Mouse (Mus musculus) heart, embryonic 14.5 days (tissue): Measurements from ENCODE around the gene 2410002F23Rik. TPM values are rescaled to one million over a fixed set of nuclear protein-coding genes. Genes with fewer than 3 reads are reported as not detected.
"Not testable (repeated sequence)": the region's sequence is repeated elsewhere in the genome, so short reads cannot be mapped to it uniquely, and the experiment has no call there.

Source experiments
- ATAC-seq: fragments of 200-750 bp; cut with Nextera tagmentation; 2 replicates; pipeline ENCODE4 v1.8.0; 2017; ENCODE audit warnings: low read depth, moderate TSS enrichment; ENCODE audit not compliant: insufficient number of reproducible peaks, insufficient read depth, low FRiP score
- H3K27ac ChIP-seq, 2 experiments: fragments of 200-500 bp in 1 of 2; fragments of 300-500 bp in 1 of 2; sonication (generic) in 1 of 2; replicated peaks in 1 of 2; 2 replicates each; pipeline ENCODE4 v1.5.1; 2012 to 2014; ENCODE audit warnings: low read depth in 2 of 2, low read length in 2 of 2, control low read depth in 1 of 2, mild to moderate bottlenecking in 1 of 2, mixed read lengths in 1 of 2; ENCODE audit not compliant: control insufficient read depth in 1 of 2, insufficient read depth in 1 of 2
- H3K27me3 ChIP-seq: fragments of 300-500 bp; sonication (generic); 2 replicates; pipeline ENCODE4 v1.6.1; 2014; ENCODE audit warnings: mild to moderate bottlenecking, low read length, control low read depth; ENCODE audit not compliant: control insufficient read depth, insufficient read depth
- H3K36me3 ChIP-seq: fragments of 300-500 bp; sonication (generic); 2 replicates; pipeline ENCODE4 v1.6.1; 2014; ENCODE audit warnings: mild to moderate bottlenecking, control low read depth, low read length, mixed read lengths; ENCODE audit not compliant: control insufficient read depth, insufficient read depth
- H3K4me1 ChIP-seq, 2 experiments: fragments of 200-500 bp in 1 of 2; fragments of 300-500 bp in 1 of 2; sonication (generic) in 1 of 2; 2 replicates each; pipeline ENCODE4 v1.6.1; 2012 to 2014; ENCODE audit warnings: low read length in 2 of 2, control low read depth in 1 of 2, mixed read lengths in 1 of 2; ENCODE audit not compliant: control insufficient read depth in 2 of 2, insufficient read depth in 2 of 2
- H3K4me2 ChIP-seq: fragments of 300-500 bp; sonication (generic); 2 replicates; pipeline ENCODE4 v1.6.1; 2014; ENCODE audit warnings: mild to moderate bottlenecking, low read length
- H3K4me3 ChIP-seq, 2 experiments: fragments of 200-500 bp in 1 of 2; fragments of 300-500 bp in 1 of 2; sonication (generic) in 1 of 2; 2 replicates each; pipeline ENCODE4 v1.5.1; 2012 to 2014; ENCODE audit warnings: low read length in 2 of 2, mild to moderate bottlenecking in 2 of 2, control low read depth in 1 of 2, low read depth in 1 of 2, moderate library complexity in 1 of 2; ENCODE audit not compliant: control insufficient read depth in 1 of 2, insufficient read depth in 1 of 2
- H3K9ac ChIP-seq: fragments of 300-500 bp; sonication (generic); 2 replicates; pipeline ENCODE4 v1.6.1; 2014; ENCODE audit warnings: mild to moderate bottlenecking, low read length
- H3K9me3 ChIP-seq: fragments of 300-500 bp; sonication (generic); 2 replicates; pipeline ENCODE4 v1.6.1; 2016; ENCODE audit warnings: low read length, control low read depth; ENCODE audit not compliant: control insufficient read depth
- WGBS: fragments of 180-500 bp; shearing (Covaris S2); extraction: QIAGEN DNeasy Blood & Tissue Kit; methylation state at CpG from one replicate; pipeline ENCODE4 v1.1.7; 2014; 5-methylcytosine and 5-hydroxymethylcytosine counted together
- polyA plus RNA-seq: library from polyadenylated mRNA; unstranded; fragments of >200 nt; fragmentation: Nextera tagmentation; extraction: Ambion mirVana; gene quantifications from 2 replicates; pipeline ENCODE4 v1.2.1, GENCODE M21; 2014

Gene 2410002F23Rik
- polyA plus RNA-seq, 1 experiment from 2014 or later = 62.7 TPM

GRCm38 (mm10) chr7:44297501-44297900 lies 51.0 kb downstream of the 2410002F23Rik start:
- not testable (repeated sequence) for H3K27ac ChIP-seq, H3K9me3 ChIP-seq, H3K4me3 ChIP-seq, H3K4me1 ChIP-seq, H3K36me3 ChIP-seq, H3K27me3 ChIP-seq, H3K4me2 ChIP-seq, ATAC-seq, H3K9ac ChIP-seq
- 83% methylated on average over 2 of the region's 2 CpGs for WGBS

Other genes starting within 250 kb of the 2410002F23Rik start
- not detected in 2 replicates for gene Klk1b26, start 234.6 kb upstream of the 2410002F23Rik start, polyA plus RNA-seq
- not detected in 2 replicates for gene Klk1b27, start 194.4 kb upstream of the 2410002F23Rik start, polyA plus RNA-seq
- gene Klk1b21, start 144.4 kb upstream of the 2410002F23Rik start, polyA plus RNA-seq = not detected in 2 replicates
- gene Klk1b22, start 134.0 kb upstream of the 2410002F23Rik start, polyA plus RNA-seq = not detected in 2 replicates
- not detected in 2 replicates for gene Klk1b16, start 110.0 kb upstream of the 2410002F23Rik start, polyA plus RNA-seq
- gene Klk1b24, start 58.5 kb upstream of the 2410002F23Rik start, polyA plus RNA-seq = not detected in 2 replicates
- gene Klk1b3, start 48.5 kb upstream of the 2410002F23Rik start, polyA plus RNA-seq = not detected in 2 replicates
- not detected in 2 replicates for gene Klk1b4, start 39.3 kb upstream of the 2410002F23Rik start, polyA plus RNA-seq
- gene Klk1b5, start 30.8 kb upstream of the 2410002F23Rik start, polyA plus RNA-seq = not detected in 2 replicates
- gene Klk1, start 21.4 kb upstream of the 2410002F23Rik start, polyA plus RNA-seq = not detected in 2 replicates
- not detected in 2 replicates for gene Gm36864, start 10.5 kb upstream of the 2410002F23Rik start, polyA plus RNA-seq
- 1.1 and 1.6 TPM in 2 replicates for gene 1700028J19Rik, start within 50 bp of the 2410002F23Rik start, polyA plus RNA-seq
- gene Acp4, start 10.7 kb downstream of the 2410002F23Rik start, polyA plus RNA-seq = not detected in 2 replicates
- gene Gm15517, start 14.7 kb downstream of the 2410002F23Rik start, polyA plus RNA-seq = not detected in 2 replicates
- gene Clec11a, start 60.2 kb downstream of the 2410002F23Rik start, polyA plus RNA-seq = 0.81 and 0.85 TPM in 2 replicates
- gene Shank1, start 63.5 kb downstream of the 2410002F23Rik start, polyA plus RNA-seq = 0.44 and 0.96 TPM in 2 replicates
- gene Syt3, start 137.4 kb downstream of the 2410002F23Rik start, polyA plus RNA-seq = 0.57 and 0.59 TPM in 2 replicates
- 0.34 and 0.47 TPM in 2 replicates for gene 1700008O03Rik, start 139.1 kb downstream of the 2410002F23Rik start, polyA plus RNA-seq
- gene Lrrc4b, start 182.3 kb downstream of the 2410002F23Rik start, polyA plus RNA-seq = 4.1 and 4.5 TPM in 2 replicates
- gene Aspdh, start 218.7 kb downstream of the 2410002F23Rik start, polyA plus RNA-seq = 0.34 and 1.4 TPM in 2 replicates
- 128 and 131 TPM in 2 replicates for gene Josd2, start 221.3 kb downstream of the 2410002F23Rik start, polyA plus RNA-seq
- gene Emc10, start 249.8 kb downstream of the 2410002F23Rik start, polyA plus RNA-seq = 101 and 114 TPM in 2 replicates
- 8.7 and 9.2 TPM in 2 replicates for gene Fam71e1, start 249.9 kb downstream of the 2410002F23Rik start, polyA plus RNA-seq